Comparison of ENCODE assay signal across 26 mouse cellular contexts in genomic region chr17:47657901-47658300, GRCm38 (mm10). TPM values are rescaled to one million over a fixed set of nuclear protein-coding genes. Genes with fewer than 3 reads are reported as not detected.
"Had no signal": no experiment of that assay in that cellular context is flagged by ENCODE, and none has a peak within 500 bp of the region (broad histone marks: within the 10 kb centered on the region; RNA-seq: fewer than 3 reads in every experiment).

No protein-coding gene starts in this region.

- H3K4me1 ChIP-seq: heart, embryonic 12.5 days; hindbrain, embryonic 12.5 days; intestine, embryonic 15.5 days; kidney, embryonic 15.5 days; limb, embryonic 13.5 days; limb, embryonic 15.5 days had no signal

- H3K9ac ChIP-seq: heart, embryonic 12.5 days; hindbrain, embryonic 12.5 days; hindbrain, embryonic 14.5 days; intestine, embryonic 15.5 days; kidney, embryonic 15.5 days; limb, embryonic 13.5 days; limb, embryonic 15.5 days had no signal

- H3K27ac ChIP-seq: gastrocnemius, adult 2 months; heart, adult 2 months; hindbrain, embryonic 10.5 days; hindbrain, embryonic 12.5 days; hindbrain, embryonic 14.5 days; intestine, embryonic 15.5 days; kidney, embryonic 15.5 days; kidney, postnatal 0 days; limb, embryonic 13.5 days; limb, embryonic 15.5 days had no signal

- H3K4me3 ChIP-seq: gastrocnemius, adult 2 months; heart, adult 2 months; heart, embryonic 12.5 days; hindbrain, embryonic 10.5 days; hindbrain, embryonic 12.5 days; intestine, embryonic 15.5 days; kidney, embryonic 15.5 days; limb, embryonic 13.5 days; limb, embryonic 15.5 days had no signal

- H3K36me3 ChIP-seq: kidney, embryonic 15.5 days; limb, embryonic 15.5 days had no signal

- H3K27me3 ChIP-seq: heart, embryonic 12.5 days; hindbrain, embryonic 12.5 days; intestine, embryonic 15.5 days; kidney, embryonic 15.5 days; limb, embryonic 13.5 days; limb, embryonic 15.5 days had no signal

- ATAC-seq: hindbrain, embryonic 16.5 days; inflammation-experienced regulatory T-cells, adult 6 months; intestine, embryonic 15.5 days had no signal

- H3K4me2 ChIP-seq: heart, embryonic 12.5 days; hindbrain, embryonic 12.5 days; hindbrain, embryonic 14.5 days; intestine, embryonic 15.5 days; kidney, embryonic 15.5 days; limb, embryonic 13.5 days; limb, embryonic 15.5 days had no signal

- H3K9me3 ChIP-seq: heart, embryonic 12.5 days; hindbrain, embryonic 10.5 days; hindbrain, embryonic 12.5 days; intestine, embryonic 15.5 days; kidney, embryonic 15.5 days; limb, embryonic 13.5 days; limb, embryonic 15.5 days had no signal

- DNase-seq: gastrocnemius, adult 2 months; gastrocnemius, postnatal 10 days; gastrocnemius, postnatal 25 days; heart, adult 2 months; heart, postnatal 14 days; heart, postnatal 4 days; kidney, adult 11 months; kidney, adult 2 months; kidney, adult 9 months; kidney, postnatal 14 days; kidney, postnatal 36 days; layer of hippocampus, adult 9-11 months; layer of hippocampus, postnatal 36 days; left cerebral cortex, postnatal 4 days had no signal

RNA-seq across cellular contexts. Expression of gene Frs3, which starts 30.9 kb away (rescaled TPM):
- total RNA-seq: granulocyte monocyte progenitor cell, adult 5-6 weeks had no signal
- polyA plus RNA-seq: inflammation-experienced regulatory T-cells, adult 6 months had no signal

RNA-seq across cellular contexts. Expression of gene Gm21981, which starts 36.4 kb away (rescaled TPM):
- total RNA-seq: granulocyte monocyte progenitor cell, adult 5-6 weeks had no signal
- polyA plus RNA-seq: inflammation-experienced regulatory T-cells, adult 6 months had no signal

RNA-seq across cellular contexts. Expression of gene Prickle4, which starts 36.6 kb away (rescaled TPM):
- polyA plus RNA-seq: inflammation-experienced regulatory T-cells, adult 6 months had no signal
